Mouse (Mus musculus) large intestine, adult 2 months (tissue): Measurements from ENCODE around the gene Vmn1r40. TPM values are rescaled to one million over a fixed set of nuclear protein-coding genes. Genes with fewer than 3 reads are reported as not detected.

ENCODE experiments used
- DNase-seq: peaks from one replicate; pipeline ENCODE4 v3.0.0-alpha.2; 2012; ENCODE audit warnings: low read depth, low spot score
- polyA plus RNA-seq: library from polyadenylated mRNA; depleted of rRNA; stranded (reverse); fragments of >200 nt; gene quantifications from 2 replicates; pipeline ENCODE4 v1.2.3, GENCODE M21; 2012; rRNA removed

Vmn1r40 gene
- polyA plus RNA-seq, 1 experiment, result not detected

DNA sequence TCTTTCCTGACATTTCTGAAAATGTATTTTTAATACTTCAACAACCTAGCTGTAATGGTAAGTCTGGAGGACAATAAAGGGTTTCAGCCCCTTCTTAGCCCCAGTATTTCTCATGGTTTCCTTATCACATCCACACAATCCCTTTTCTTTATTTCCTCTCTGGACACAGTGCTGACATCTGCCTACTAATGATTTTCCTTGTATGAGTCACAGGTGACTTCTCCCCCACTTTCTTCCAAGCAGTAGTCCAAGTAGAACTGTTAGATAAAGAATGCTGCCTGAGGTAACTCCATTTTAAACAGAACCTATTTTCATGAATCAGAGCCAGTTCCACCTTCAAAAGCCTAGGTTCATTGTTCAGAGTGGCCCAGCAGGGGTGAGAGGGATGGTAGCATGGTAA lies 35.5 kb downstream of the Vmn1r40 start:
- no peak for DNase-seq

Other genes with a start within 250 kb of the Vmn1r40 start
- 17.0 and 18.6 TPM in 2 replicates for gene Chchd6, start 111.9 kb upstream of the Vmn1r40 start, polyA plus RNA-seq
- 2.7 and 3.2 TPM in 2 replicates for gene Txnrd3, start 63.6 kb upstream of the Vmn1r40 start, polyA plus RNA-seq
- not detected in 2 replicates for gene Vmn1r41, start 33.2 kb downstream of the Vmn1r40 start, polyA plus RNA-seq
- gene Vmn1r42, start 168.9 kb downstream of the Vmn1r40 start, polyA plus RNA-seq, result not detected in 2 replicates
- 0.01 TPM in 1 of 2 replicates, not detected in the other for gene Vmn1r43, start 168.9 kb downstream of the Vmn1r40 start, polyA plus RNA-seq
- not detected in 2 replicates for gene Vmn1r44, start 176.1 kb downstream of the Vmn1r40 start, polyA plus RNA-seq
- not detected in 2 replicates for gene Vmn1r45, start 233.1 kb downstream of the Vmn1r40 start, polyA plus RNA-seq